Mouse (Mus musculus) ES-Bruce4 (cell line): ENCODE data around the gene Sos1. TPM values are rescaled to one million over a fixed set of nuclear protein-coding genes. Genes with fewer than 3 reads are reported as not detected.
A peak's percentile ranks its signal among the peaks of the same experiment; 100 is the strongest.
"Not testable (repeated sequence)": the region's sequence is repeated elsewhere in the genome, so short reads cannot be mapped to it uniquely, and the experiment has no call there.

Experiments used
- H3K27ac ChIP-seq: 2 replicates; pipeline ENCODE4 v1.5.1; 2012; ENCODE audit warnings: low read length, inconsistent platforms; ENCODE audit not compliant: insufficient read depth
- H3K27me3 ChIP-seq: 2 replicates; pipeline ENCODE4 v1.6.1; 2012; ENCODE audit warnings: mild to moderate bottlenecking, low read length, inconsistent platforms; ENCODE audit not compliant: control insufficient read depth, poor library complexity, insufficient read depth, severe bottlenecking
- H3K36me3 ChIP-seq: 2 replicates; pipeline ENCODE4 v1.6.1; 2012; ENCODE audit warnings: inconsistent platforms, mild to moderate bottlenecking, low read length, moderate library complexity; ENCODE audit not compliant: control insufficient read depth, poor library complexity, insufficient read depth, severe bottlenecking
- H3K4me1 ChIP-seq: one replicate; pipeline ENCODE4 v1.8.1; 2011; ENCODE audit warnings: low read length; ENCODE audit not compliant: control insufficient read depth, insufficient read depth
- H3K4me3 ChIP-seq: 2 replicates; pipeline ENCODE4 v1.5.1; 2011; ENCODE audit warnings: low read depth, mild to moderate bottlenecking, low read length
- H3K9ac ChIP-seq: 2 replicates; pipeline ENCODE4 v1.6.1; 2012; ENCODE audit warnings: low read depth, mild to moderate bottlenecking, inconsistent platforms; ENCODE audit not compliant: poor library complexity, severe bottlenecking
- H3K9me3 ChIP-seq: replicated peaks from 2 replicates; pipeline ENCODE4 v1.6.1; 2012; ENCODE audit warnings: mild to moderate bottlenecking, low read length, inconsistent platforms; ENCODE audit not compliant: control insufficient read depth, poor library complexity, insufficient read depth, severe bottlenecking
- CTCF ChIP-seq: IDR thresholded peaks from one replicate; pipeline ENCODE4 v1.8.1; 2011; ENCODE audit warnings: low read depth, low read length
- EP300 ChIP-seq: IDR thresholded peaks from 2 replicates; pipeline ENCODE4 v1.6.1; 2011; ENCODE audit warnings: low read depth, low read length; ENCODE audit not compliant: insufficient read depth
- POLR2A ChIP-seq: IDR thresholded peaks from one replicate; pipeline ENCODE4 v1.8.1; 2011; ENCODE audit warnings: low read length; ENCODE audit not compliant: insufficient read depth
- polyA plus RNA-seq: library from polyadenylated mRNA; stranded (reverse); fragments of >200 nt; gene quantifications from 2 replicates; pipeline ENCODE4 v1.2.4, GENCODE M21; 2011; ENCODE audit warnings: low read depth; ENCODE audit not compliant: missing spikeins, insufficient read depth, insufficient read length

The Sos1 gene
- polyA plus RNA-seq, 1 experiment, result 43.1 TPM

GRCm38 (mm10) chr17:80476496-80476895 lies 3.8 kb downstream of the Sos1 start:
- H3K4me3 ChIP-seq, result no peak overlapping the region

GRCm38 (mm10) chr17:80471056-80471802 lies 9.0 kb downstream of the Sos1 start:
- TF ChIP-seq POLR2A, result no peak
- TF ChIP-seq EP300, result no peak
- no peak for TF ChIP-seq CTCF
- Histone ChIP-seq H3K36me3 (peaks cover 4% of the 10 kb centered on the region; the same call in 1 of the 2 replicates), H3K9ac (no peak overlapping the region), H3K27ac (no peak overlapping the region), H3K27me3 (no peaks in the 10 kb centered on the region), H3K4me1 (no peaks in the 10 kb centered on the region), H3K9me3 (no peaks in the 10 kb centered on the region), H3K4me3 (no peak overlapping the region)

More at GRCm38 (mm10) chr17:80476496-80476895, 3.8 kb downstream of the Sos1 start:
- Histone ChIP-seq H3K9me3 (no peaks in the 10 kb centered on the region), H3K36me3 (peaks cover 8% of the 10 kb centered on the region; the same call in 1 of the 2 replicates), H3K9ac (no peak overlapping the region), H3K27me3 (no peaks in the 10 kb centered on the region), H3K4me1 (no peaks in the 10 kb centered on the region), H3K27ac (no peak overlapping the region)
- TF ChIP-seq CTCF (no peak), POLR2A (no peak), EP300 (no peak)

- H3K4me1 ChIP-seq, H3K9ac ChIP-seq, H3K36me3 ChIP-seq, H3K27me3 ChIP-seq, H3K4me3 ChIP-seq, H3K9me3 ChIP-seq: not testable (repeated sequence)
- H3K27ac ChIP-seq, result peak overlapping the region; percentile 63; the same call in 1 of the 2 replicates
- 0 out of 2 replicates have a peak, but pooled peaks have one; percentile 10 for TF ChIP-seq EP300
Measured at GRCm38 (mm10) chr17:80468417-80468894, 11.8 kb downstream of the Sos1 start.

GRCm38 (mm10) chr17:80460258-80460657 lies 20.0 kb downstream of the Sos1 start:
- Histone ChIP-seq H3K9ac (no peak overlapping the region), H3K36me3 (no peaks in the 10 kb centered on the region), H3K4me3 (no peak overlapping the region), H3K27ac (no peak overlapping the region), H3K27me3 (no peaks in the 10 kb centered on the region), H3K4me1 (peaks cover 10% of the 10 kb centered on the region), H3K9me3 (no peaks in the 10 kb centered on the region)
- no peak for TF ChIP-seq EP300
- TF ChIP-seq CTCF, result no peak
- no peak for TF ChIP-seq POLR2A

GRCm38 (mm10) chr17:80455648-80456047 lies 24.6 kb downstream of the Sos1 start:
- Histone ChIP-seq H3K9ac (no peak overlapping the region), H3K9me3 (no peaks in the 10 kb centered on the region), H3K36me3 (peaks cover 15% of the 10 kb centered on the region), H3K27ac (no peak overlapping the region), H3K4me1 (peaks cover 2% of the 10 kb centered on the region), H3K27me3 (no peaks in the 10 kb centered on the region), H3K4me3 (no peak overlapping the region)
- TF ChIP-seq POLR2A (no peak), EP300 (no peak), CTCF (no peak)

GRCm38 (mm10) chr17:80450426-80451030 lies 29.7 kb downstream of the Sos1 start:
- Histone ChIP-seq H3K27me3 (no peaks in the 10 kb centered on the region), H3K27ac (no peak overlapping the region), H3K9ac (no peak overlapping the region), H3K36me3 (peaks cover 41% of the 10 kb centered on the region), H3K4me1 (no peaks in the 10 kb centered on the region), H3K4me3 (no peak overlapping the region), H3K9me3 (no peaks in the 10 kb centered on the region)
- TF ChIP-seq EP300 (no peak), POLR2A (no peak), CTCF (no peak)
